Mouse (Mus musculus) hindbrain, embryonic 16.5 days (tissue): ENCODE results near the gene Hadh. TPM values are rescaled to one million over a fixed set of nuclear protein-coding genes. Genes with fewer than 3 reads are reported as not detected.
A peak's percentile ranks its signal among the peaks of the same experiment; 100 is the strongest.

Source experiments
- ATAC-seq: fragments of 200-750 bp; cut with Nextera tagmentation; 2 replicates; pipeline ENCODE4 v1.8.0; 2017; ENCODE audit warnings: moderate TSS enrichment, moderate library complexity
- H3K27ac ChIP-seq: fragments of 300-500 bp; sonication (generic); 2 replicates; pipeline ENCODE4 v1.5.1; 2014; ENCODE audit warnings: low read depth, mild to moderate bottlenecking, control low read depth, low read length, moderate library complexity
- H3K27me3 ChIP-seq: fragments of 300-500 bp; sonication (generic); replicated peaks from 2 replicates; pipeline ENCODE4 v1.6.1; 2014; ENCODE audit warnings: low read length; ENCODE audit not compliant: control insufficient read depth, insufficient read depth
- H3K36me3 ChIP-seq: fragments of 300-500 bp; sonication (generic); 2 replicates; pipeline ENCODE4 v1.6.1; 2014; ENCODE audit warnings: mild to moderate bottlenecking, low read length, moderate library complexity, mixed read lengths; ENCODE audit not compliant: control insufficient read depth, insufficient read depth
- H3K4me1 ChIP-seq: fragments of 300-500 bp; sonication (generic); 2 replicates; pipeline ENCODE4 v1.6.1; 2014; ENCODE audit warnings: low read depth, low read length; ENCODE audit not compliant: control insufficient read depth, insufficient read depth
- H3K4me2 ChIP-seq: fragments of 300-500 bp; sonication (generic); 2 replicates; pipeline ENCODE4 v1.6.1; 2014; ENCODE audit warnings: mild to moderate bottlenecking, low read length, control low read depth, moderate library complexity
- H3K4me3 ChIP-seq: fragments of 300-500 bp; sonication (generic); 2 replicates; pipeline ENCODE4 v1.5.1; 2014; ENCODE audit warnings: mild to moderate bottlenecking, low read length, control low read depth, moderate library complexity
- H3K9ac ChIP-seq: fragments of 300-500 bp; sonication (generic); 2 replicates; pipeline ENCODE4 v1.6.1; 2014; ENCODE audit warnings: low read depth, mild to moderate bottlenecking, control low read depth, low read length, moderate library complexity
- H3K9me3 ChIP-seq: fragments of 300-500 bp; sonication (generic); 2 replicates; pipeline ENCODE4 v1.6.1; 2014; ENCODE audit warnings: mild to moderate bottlenecking, low read length, moderate library complexity; ENCODE audit not compliant: control insufficient read depth
- WGBS: fragments of 180-500 bp; shearing (Covaris S2); extraction: QIAGEN DNeasy Blood & Tissue Kit; methylation state at CpG from one replicate; pipeline ENCODE4 v1.1.7; 2014; 5-methylcytosine and 5-hydroxymethylcytosine counted together
- polyA plus RNA-seq: library from polyadenylated mRNA; unstranded; fragments of >200 nt; fragmentation: Nextera tagmentation; extraction: Ambion mirVana; gene quantifications from 2 replicates; pipeline ENCODE4 v1.2.1, GENCODE M21; 2015

Gene Hadh
- polyA plus RNA-seq, 1 experiment from 2014 or later: 26.1 TPM

- no peaks in the 10 kb centered on the region for H3K36me3 ChIP-seq
- no peaks in the 10 kb centered on the region for H3K27me3 ChIP-seq
- H3K9me3 ChIP-seq: no peaks in the 10 kb centered on the region
- H3K9ac ChIP-seq: no peak overlapping the region
- H3K27ac ChIP-seq: no peak overlapping the region
- no peak overlapping the region for H3K4me3 ChIP-seq
- ATAC-seq: no peak
- no peaks in the 10 kb centered on the region for H3K4me1 ChIP-seq
- H3K4me2 ChIP-seq: no peak overlapping the region
- 72% methylated on average over 7 of the region's 7 CpGs for WGBS
These were observed 80.4 kb downstream of the Hadh start for GRCm38 (mm10) chr3:131191454-131191853.

GRCm38 (mm10) chr3:131190671-131191367, 81.1 kb downstream of the Hadh start:
- Histone ChIP-seq H3K4me1 (no peaks in the 10 kb centered on the region), H3K27me3 (no peaks in the 10 kb centered on the region), H3K9me3 (no peaks in the 10 kb centered on the region), H3K36me3 (no peaks in the 10 kb centered on the region), H3K9ac (no peak overlapping the region), H3K27ac (no peak overlapping the region), H3K4me2 (no peak overlapping the region), H3K4me3 (no peak overlapping the region)
- ATAC-seq: peak; percentile 56; the same call in 1 of the 2 replicates
- 86% methylated on average over 19 of the region's 19 CpGs for WGBS

- WGBS: 58% methylated on average over 11 of the region's 11 CpGs
- Histone ChIP-seq H3K4me3 (no peak overlapping the region), H3K4me1 (no peaks in the 10 kb centered on the region), H3K36me3 (no peaks in the 10 kb centered on the region), H3K4me2 (no peak overlapping the region), H3K27ac (no peak overlapping the region), H3K9ac (no peak overlapping the region), H3K27me3 (no peaks in the 10 kb centered on the region), H3K9me3 (no peaks in the 10 kb centered on the region)
- no peak for ATAC-seq
These were observed 81.7 kb downstream of the Hadh start for GRCm38 (mm10) chr3:131190239-131190638.

GRCm38 (mm10) chr3:131186193-131186592, 85.7 kb downstream of the Hadh start:
- H3K4me2 ChIP-seq: no peak overlapping the region
- ATAC-seq: no peak
- H3K27me3 ChIP-seq: no peaks in the 10 kb centered on the region
- H3K9me3 ChIP-seq: no peaks in the 10 kb centered on the region
- H3K27ac ChIP-seq: no peak overlapping the region
- H3K36me3 ChIP-seq: no peaks in the 10 kb centered on the region
- no peak overlapping the region for H3K4me3 ChIP-seq
- H3K9ac ChIP-seq: no peak overlapping the region
- 74% methylated on average over 5 of the region's 5 CpGs for WGBS
- no peaks in the 10 kb centered on the region; the same call in 1 of the 2 replicates for H3K4me1 ChIP-seq

Other genes with a start within 250 kb of the Hadh start
- gene Lef1, start 161.6 kb downstream of the Hadh start, polyA plus RNA-seq: 8.0 and 13.0 TPM in 2 replicates
- 9.4 and 10.2 TPM in 2 replicates for gene Cyp2u1, start 31.1 kb upstream of the Hadh start, polyA plus RNA-seq
- gene Sgms2, start 219.3 kb upstream of the Hadh start, polyA plus RNA-seq: 2.6 and 3.1 TPM in 2 replicates